Mouse (Mus musculus): ENCODE measurements around the gene Nudcd3.

The Nudcd3 gene

DNA sequence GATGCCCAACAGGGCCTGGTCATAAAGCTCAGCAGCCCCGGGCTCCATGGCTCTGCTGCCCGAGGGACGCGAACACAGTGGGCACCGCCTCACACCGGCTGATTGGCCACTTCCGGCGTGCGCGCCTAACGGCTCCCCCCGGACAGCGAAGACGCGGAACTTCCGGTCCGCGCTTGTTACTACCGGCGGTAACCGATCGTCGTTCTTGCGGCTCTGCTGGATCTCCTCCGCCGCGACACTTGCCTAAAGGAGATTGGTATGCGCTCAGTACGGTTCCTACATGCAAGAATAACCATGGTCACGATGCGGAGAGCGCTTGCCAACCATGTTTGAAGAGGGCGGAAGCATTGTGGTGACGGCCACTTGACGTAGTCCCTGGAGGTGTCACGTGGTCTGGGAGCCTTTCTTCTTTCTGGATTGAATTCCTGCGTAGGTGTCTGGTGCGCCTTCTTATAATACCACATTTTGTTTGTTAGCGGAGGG is at the start of gene Nudcd3:
Gene Nudcd3, minus strand, starts transcription at position 329 of the 483 bp plus-strand sequence.
- DNase-seq: peak; percentile 92

- no peak for DNase-seq
Observed at GRCm38 (mm10) chr11:6244707-6245106, 44.5 kb upstream of the Nudcd3 start.

- DNase-seq: no peak
Observed at GRCm38 (mm10) chr11:6233025-6233424, 32.8 kb upstream of the Nudcd3 start.

DNA sequence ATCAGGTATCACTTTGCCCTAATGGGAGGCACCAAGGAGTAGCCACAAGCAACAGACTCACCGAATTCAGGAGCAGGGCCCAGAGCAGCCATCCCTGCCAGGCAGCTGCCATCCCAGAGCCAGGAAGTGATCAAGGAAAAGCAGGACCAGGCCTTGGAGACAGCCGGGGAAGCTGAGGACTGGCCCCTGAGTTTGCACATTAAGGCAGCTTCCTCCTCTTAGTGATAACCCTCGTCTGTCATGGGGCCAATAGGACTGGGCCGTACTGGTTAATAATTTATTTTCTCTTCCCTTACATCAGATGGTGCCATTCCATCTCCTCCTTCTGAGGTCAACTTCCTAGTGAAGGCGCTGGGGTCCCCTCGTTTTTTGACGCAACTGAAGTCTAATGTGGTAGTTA is 29.8 kb upstream of the Nudcd3 start, which contains the start of gene Npc1l1:
Gene Npc1l1, minus strand, starts transcription at position 132 of the 400 bp plus-strand sequence.
- no peak for DNase-seq

DNA sequence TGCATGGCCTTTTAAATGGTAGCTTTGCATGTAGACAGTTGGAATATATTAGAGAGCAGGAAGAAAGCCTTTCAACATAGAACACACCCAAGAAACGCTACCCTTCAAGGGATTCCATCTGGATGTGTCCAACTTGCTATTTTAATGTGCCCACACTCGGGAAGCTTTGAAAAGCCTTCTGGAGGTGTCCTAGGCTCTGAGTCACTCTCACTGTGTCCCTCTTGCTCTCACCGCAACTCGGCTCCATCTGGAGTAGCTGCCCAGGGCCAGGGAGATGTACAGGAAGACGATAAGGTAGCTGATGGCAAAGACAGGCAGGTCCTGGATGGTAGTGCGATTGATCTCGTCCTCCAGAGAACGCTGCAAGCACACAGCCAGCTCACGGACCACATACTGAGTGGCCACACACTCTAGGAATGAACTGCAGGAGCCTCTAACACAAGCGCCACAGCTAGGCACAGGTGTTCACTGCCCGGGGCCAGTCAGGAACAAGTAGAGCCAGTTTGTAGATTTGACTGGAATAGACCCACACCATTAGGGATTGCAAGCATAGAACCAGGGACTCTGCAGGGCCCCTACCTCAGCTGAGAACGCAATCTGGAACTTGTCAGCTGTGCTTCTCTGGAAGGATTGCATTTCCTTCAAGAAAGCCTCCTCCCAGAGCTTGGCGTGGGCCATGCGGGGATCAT is 24.5 kb upstream of the Nudcd3 start:
- DNase-seq: no peak

DNA sequence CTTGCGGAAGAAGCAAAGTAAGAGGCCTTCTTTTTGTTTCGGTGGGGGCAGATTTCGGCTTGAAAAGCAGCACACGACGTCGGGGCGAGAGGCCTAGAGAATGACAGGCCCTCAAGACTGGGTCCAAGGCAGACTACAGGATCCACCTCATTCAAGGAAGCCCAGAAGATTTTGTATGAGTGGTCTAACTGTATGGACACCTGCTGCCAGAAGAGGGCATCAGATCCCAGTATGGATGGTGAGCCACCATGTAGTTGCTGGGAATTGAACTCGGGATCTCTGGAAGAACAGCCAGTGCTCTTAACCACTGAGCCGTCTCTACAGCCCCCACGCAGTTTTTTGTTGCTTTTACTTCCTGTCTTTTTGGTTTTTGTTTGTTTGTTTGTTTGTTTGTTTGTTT is 22.0 kb upstream of the Nudcd3 start:
- no peak for DNase-seq

DNA sequence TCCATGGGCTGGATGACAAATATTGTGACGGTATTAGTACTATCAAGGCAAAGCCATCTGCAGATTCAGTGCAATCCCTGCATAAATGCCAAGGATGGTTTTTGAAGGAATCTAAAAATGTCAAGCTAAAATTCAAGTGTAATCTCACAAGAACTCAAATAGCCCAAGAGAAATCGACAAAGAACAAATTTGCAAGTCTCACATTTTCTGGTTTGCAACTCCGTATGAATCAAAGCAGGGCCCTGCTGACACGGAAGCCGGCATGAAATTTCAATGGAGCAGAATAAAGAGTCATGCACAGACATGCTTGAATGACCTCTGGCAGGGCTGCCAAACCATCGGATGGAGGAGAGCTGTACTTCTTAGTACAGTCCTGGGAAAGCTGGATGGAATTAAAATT is 19.8 kb upstream of the Nudcd3 start:
- DNase-seq: no peak

GRCm38 (mm10) chr11:6218189-6218896 is 18.1 kb upstream of the Nudcd3 start:
- no peak for DNase-seq

GRCm38 (mm10) chr11:6216834-6217233 is 16.6 kb upstream of the Nudcd3 start:
- DNase-seq: no peak

DNA sequence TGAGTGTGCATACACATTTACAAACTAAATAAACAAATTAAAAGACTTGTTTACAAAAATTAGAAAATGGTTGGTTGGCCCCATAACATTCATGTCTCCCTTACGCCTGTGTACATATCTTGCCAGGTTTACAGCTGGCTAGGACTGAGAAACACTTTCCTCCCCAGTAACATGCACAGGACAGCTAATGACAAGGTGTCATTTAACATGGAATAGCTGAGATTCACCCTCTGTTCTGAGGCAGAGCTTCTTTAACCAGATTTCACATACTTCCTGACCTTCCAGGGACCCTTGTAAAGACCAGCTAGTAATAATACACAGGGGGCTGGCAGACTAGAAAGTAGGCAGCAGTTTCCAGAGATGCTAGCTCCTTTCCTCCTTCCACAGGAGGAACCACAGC is 7.9 kb upstream of the Nudcd3 start:
- DNase-seq: no peak

GRCm38 (mm10) chr11:6207090-6207489 is 6.9 kb upstream of the Nudcd3 start:
- no peak for DNase-seq

DNA sequence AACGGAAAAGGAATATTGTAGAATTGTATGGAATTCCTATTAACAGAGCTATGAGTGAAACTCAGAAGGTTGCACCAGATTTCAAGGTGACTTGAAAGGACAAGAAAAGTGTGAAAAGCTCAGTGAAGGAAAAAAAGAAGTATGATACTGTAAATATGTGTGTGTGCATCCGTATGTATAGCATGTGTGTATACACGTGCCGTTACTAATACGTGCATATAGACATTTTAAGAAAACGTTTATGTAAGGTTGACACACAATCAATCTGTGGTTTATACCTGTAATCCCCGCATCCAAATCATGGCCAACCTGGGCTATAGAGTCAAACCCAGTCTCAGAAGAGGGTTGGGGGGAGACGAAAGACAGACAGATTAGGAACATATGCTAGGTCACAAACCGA is 355 bp upstream of the Nudcd3 start:
- DNase-seq: no peak

- no peak for DNase-seq
Observed at GRCm38 (mm10) chr11:6199410-6200086, 667 bp downstream of the Nudcd3 start, which contains the start of gene A730071L15Rik. Gene A730071L15Rik (plus strand): TSS chr11:6200029.

DNA sequence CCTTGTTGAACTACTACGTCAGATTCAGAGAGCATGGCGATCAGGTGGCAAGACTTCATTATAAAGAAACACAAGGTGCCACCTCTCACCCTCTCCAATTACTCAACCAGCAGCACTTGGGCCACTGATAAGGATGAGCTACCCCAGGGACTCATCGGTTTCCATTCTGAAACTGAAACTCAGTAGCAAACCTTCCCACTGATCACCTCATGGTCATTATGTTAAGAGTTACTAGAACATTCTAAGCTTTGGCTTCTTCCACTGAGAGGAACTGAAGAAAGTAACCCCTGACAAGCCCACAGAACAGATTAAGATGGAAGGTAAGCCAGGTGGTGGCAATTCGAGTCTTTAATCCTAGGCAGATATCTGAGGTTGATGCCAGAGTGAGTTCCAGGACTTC is 1.8 kb downstream of the Nudcd3 start:
- peak; percentile 14 for DNase-seq

- DNase-seq: no peak
Observed at GRCm38 (mm10) chr11:6196780-6197179, 3.4 kb downstream of the Nudcd3 start.

DNA sequence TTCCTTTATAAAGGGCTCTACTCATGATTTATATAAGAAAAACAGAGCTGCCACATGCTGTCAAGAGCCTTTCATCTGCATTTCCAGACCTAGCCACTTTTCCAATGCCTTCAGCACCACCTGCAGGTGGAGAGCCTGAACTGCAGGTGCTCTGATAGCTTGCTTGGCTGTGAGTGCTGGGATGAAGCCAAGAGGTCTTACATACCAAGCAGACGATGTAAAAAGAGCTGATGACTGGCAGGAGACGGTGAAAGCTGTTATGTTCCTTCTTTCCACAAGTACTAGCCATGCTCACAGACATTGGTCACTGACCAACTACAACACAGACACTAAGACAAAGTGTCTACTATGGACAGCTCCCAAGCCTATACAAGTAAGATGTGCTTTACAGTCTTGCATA is 12.3 kb downstream of the Nudcd3 start:
- DNase-seq: peak; percentile 99

GRCm38 (mm10) chr11:6187399-6187798 is 12.8 kb downstream of the Nudcd3 start:
- DNase-seq: no peak

DNA sequence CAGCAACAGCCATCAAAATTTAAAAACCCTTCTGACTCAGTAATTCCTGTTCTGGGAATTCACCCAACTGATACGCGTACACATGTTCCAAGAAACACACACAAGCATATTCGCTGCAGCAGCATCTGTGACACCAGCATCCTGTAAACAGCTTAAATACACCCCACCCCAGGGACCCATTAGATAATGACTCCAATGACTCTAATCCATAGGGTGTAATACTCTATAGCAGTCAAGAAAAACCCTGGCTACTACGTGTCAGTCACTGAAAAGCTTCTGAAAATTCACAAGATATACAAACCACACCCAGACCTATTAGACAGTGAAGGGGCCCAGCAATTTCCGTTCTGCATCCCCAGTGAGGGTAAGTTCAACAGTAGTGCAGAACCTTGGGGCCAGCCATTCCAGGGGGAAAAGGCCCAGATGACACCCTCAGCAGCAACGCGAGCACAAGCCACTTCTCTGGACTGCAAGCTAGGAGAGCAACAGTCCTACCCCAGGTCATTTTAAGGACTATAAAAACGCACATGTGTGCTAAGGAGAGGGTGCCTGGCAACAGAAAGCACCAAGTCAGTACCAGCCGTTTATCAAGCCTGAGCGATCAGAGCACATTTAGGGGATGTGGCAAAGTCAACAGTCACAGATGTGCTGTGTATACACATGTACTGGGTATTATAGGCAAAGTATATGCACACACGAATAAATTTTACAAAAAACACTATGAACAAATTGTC is 15.8 kb downstream of the Nudcd3 start:
- no peak for DNase-seq

GRCm38 (mm10) chr11:6183246-6183645 is 17.0 kb downstream of the Nudcd3 start:
- no peak for DNase-seq

GRCm38 (mm10) chr11:6180811-6181399 is 19.3 kb downstream of the Nudcd3 start:
- no peak for DNase-seq

DNA sequence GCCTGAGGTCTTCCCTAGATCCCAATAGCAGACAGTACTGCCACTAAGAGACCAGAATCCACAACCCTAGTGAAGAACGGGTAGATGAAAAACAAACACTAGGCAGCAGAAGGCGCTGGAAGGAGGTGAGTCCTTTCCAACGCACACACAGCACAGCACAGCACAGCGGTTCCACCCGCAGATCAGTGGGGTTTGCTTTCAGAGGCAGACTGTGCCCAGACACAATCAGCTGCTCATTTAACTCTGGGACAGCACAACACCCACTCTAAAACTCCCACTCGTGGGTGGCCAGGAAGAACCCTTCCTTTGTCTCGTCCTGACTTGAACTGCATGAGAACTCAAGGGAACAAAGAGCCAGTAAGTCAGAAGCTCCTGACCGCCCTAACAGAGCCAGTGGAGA is 21.0 kb downstream of the Nudcd3 start:
- no peak for DNase-seq

GRCm38 (mm10) chr11:6178673-6179166 is 21.5 kb downstream of the Nudcd3 start:
- no peak for DNase-seq

Data from cerebellum, adult 9-10 months (tissue).